Mouse (Mus musculus): ENCODE results near the gene Magix. TPM values are rescaled to one million over a fixed set of nuclear protein-coding genes. Genes with fewer than 3 reads are reported as not detected.

Gene Magix
- polyA plus RNA-seq, 1 experiment from 2014 or later = 0.49 TPM

DNA sequence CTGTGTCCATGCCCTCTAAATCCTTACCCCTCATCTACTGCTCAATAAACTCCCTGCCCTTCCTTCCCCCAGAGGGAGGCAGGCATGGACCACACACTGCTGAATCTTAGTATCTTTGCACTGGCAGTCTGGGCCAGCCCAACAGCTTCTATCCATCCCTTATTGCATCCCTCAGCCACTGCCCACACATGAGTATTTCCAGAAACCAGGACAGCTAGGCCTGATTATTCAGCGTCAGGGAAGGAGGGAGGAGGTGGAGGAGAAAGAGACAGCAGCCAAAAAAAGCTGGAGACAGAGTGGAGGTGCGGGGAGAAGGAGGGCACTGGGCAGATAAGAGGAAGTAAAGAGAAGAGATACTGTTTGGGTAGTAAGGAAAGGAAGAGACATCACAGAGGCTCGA, 46.0 kb downstream of the Magix start:
- DNase-seq (ENCODE audit: low spot score) = no peak

DNA sequence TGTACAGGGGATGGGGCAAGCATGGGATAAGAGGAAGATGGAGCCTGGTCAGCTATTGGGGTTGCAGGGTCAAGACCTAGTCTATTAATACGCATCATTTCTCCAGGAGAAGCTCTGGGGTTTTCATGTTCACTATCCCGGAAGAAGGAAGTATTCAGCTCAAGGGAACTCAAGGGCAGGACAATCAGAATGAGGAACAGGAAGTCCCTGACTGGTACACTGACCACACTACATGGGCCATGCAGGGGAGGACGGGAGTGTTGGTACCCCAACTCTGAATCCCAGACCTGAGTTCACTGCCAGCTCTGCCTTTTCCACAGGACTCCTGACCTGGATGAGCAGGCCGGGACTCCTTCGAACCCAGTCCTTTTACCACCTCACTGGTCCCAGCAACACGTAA, 48.5 kb downstream of the Magix start:
- no peak for DNase-seq (ENCODE audit: low spot score)

Other genes starting within 250 kb of the Magix start
- gene Foxp3, start 107.6 kb downstream of the Magix start, polyA plus RNA-seq (2015; fragmentation: Nextera tagmentation; extraction: Ambion mirVana) = 0.10 and 0.44 TPM in 2 replicates
- 0.73 TPM in 2 replicates for gene Ppp1r3f, start 107.0 kb downstream of the Magix start, polyA plus RNA-seq (2015; fragmentation: Nextera tagmentation; extraction: Ambion mirVana)
- gene Ccdc22, start 75.7 kb downstream of the Magix start, polyA plus RNA-seq (2015; fragmentation: Nextera tagmentation; extraction: Ambion mirVana) = 33.1 and 36.0 TPM in 2 replicates
- 0.04 and 0.07 TPM in 2 replicates for gene Cacna1f, start 74.2 kb downstream of the Magix start, polyA plus RNA-seq (2015; fragmentation: Nextera tagmentation; extraction: Ambion mirVana)
- gene Syp, start 42.8 kb downstream of the Magix start, polyA plus RNA-seq (2015; fragmentation: Nextera tagmentation; extraction: Ambion mirVana) = 0.40 and 0.55 TPM in 2 replicates
- 5.3 and 6.2 TPM in 2 replicates for gene Prickle3, start 24.0 kb downstream of the Magix start, polyA plus RNA-seq (2015; fragmentation: Nextera tagmentation; extraction: Ambion mirVana)
- 81.2 and 84.1 TPM in 2 replicates for gene Plp2, start 9.9 kb downstream of the Magix start, polyA plus RNA-seq (2015; fragmentation: Nextera tagmentation; extraction: Ambion mirVana)
- gene Gpkow, start 15.9 kb upstream of the Magix start, polyA plus RNA-seq (2015; fragmentation: Nextera tagmentation; extraction: Ambion mirVana) = 28.8 and 28.9 TPM in 2 replicates
- gene Wdr45, start 33.1 kb upstream of the Magix start, polyA plus RNA-seq (2015; fragmentation: Nextera tagmentation; extraction: Ambion mirVana) = 42.2 and 45.5 TPM in 2 replicates
- gene Gm45208, start 41.0 kb upstream of the Magix start, polyA plus RNA-seq (2015; fragmentation: Nextera tagmentation; extraction: Ambion mirVana) = 0.46 and 1.0 TPM in 2 replicates
- 14.7 and 20.6 TPM in 2 replicates for gene Praf2, start 47.2 kb upstream of the Magix start, polyA plus RNA-seq (2015; fragmentation: Nextera tagmentation; extraction: Ambion mirVana)
- gene Ccdc120, start 69.7 kb upstream of the Magix start, polyA plus RNA-seq (2015; fragmentation: Nextera tagmentation; extraction: Ambion mirVana) = 6.7 and 8.2 TPM in 2 replicates
- 11.4 TPM in 2 replicates for gene Tfe3, start 81.3 kb upstream of the Magix start, polyA plus RNA-seq (2015; fragmentation: Nextera tagmentation; extraction: Ambion mirVana)
- gene Gripap1, start 108.5 kb upstream of the Magix start, polyA plus RNA-seq (2015; fragmentation: Nextera tagmentation; extraction: Ambion mirVana) = 40.2 and 48.1 TPM in 2 replicates
- 0.12 and 0.18 TPM in 2 replicates for gene Kcnd1, start 141.0 kb upstream of the Magix start, polyA plus RNA-seq (2015; fragmentation: Nextera tagmentation; extraction: Ambion mirVana)
- gene Otud5, start 160.1 kb upstream of the Magix start, polyA plus RNA-seq (2015; fragmentation: Nextera tagmentation; extraction: Ambion mirVana) = 55.0 and 55.6 TPM in 2 replicates
- gene Pim2, start 197.0 kb upstream of the Magix start, polyA plus RNA-seq (2015; fragmentation: Nextera tagmentation; extraction: Ambion mirVana) = 14.0 and 14.5 TPM in 2 replicates
- 24.5 and 28.3 TPM in 2 replicates for gene Slc35a2, start 202.8 kb upstream of the Magix start, polyA plus RNA-seq (2015; fragmentation: Nextera tagmentation; extraction: Ambion mirVana)
- gene Pqbp1, start 218.0 kb upstream of the Magix start, polyA plus RNA-seq (2015; fragmentation: Nextera tagmentation; extraction: Ambion mirVana) = 142 and 154 TPM in 2 replicates
- gene Timm17b, start 218.1 kb upstream of the Magix start, polyA plus RNA-seq (2015; fragmentation: Nextera tagmentation; extraction: Ambion mirVana) = 118 and 135 TPM in 2 replicates
- not detected in 2 replicates for gene Gm10491, start 226.6 kb upstream of the Magix start, polyA plus RNA-seq (2015; fragmentation: Nextera tagmentation; extraction: Ambion mirVana)
- not detected in 2 replicates for gene Gm10490, start 228.3 kb upstream of the Magix start, polyA plus RNA-seq (2015; fragmentation: Nextera tagmentation; extraction: Ambion mirVana)
- gene Pcsk1n, start 238.6 kb upstream of the Magix start, polyA plus RNA-seq (2015; fragmentation: Nextera tagmentation; extraction: Ambion mirVana) = 0.18 and 0.21 TPM in 2 replicates
- gene Eras, start 247.4 kb upstream of the Magix start, polyA plus RNA-seq (2015; fragmentation: Nextera tagmentation; extraction: Ambion mirVana) = not detected in 2 replicates

Measured in thymus, postnatal 0 days (tissue).